Mouse (Mus musculus) CH12.LX (cell line): ENCODE measurements around the gene Slco4a1. TPM values are rescaled to one million over a fixed set of nuclear protein-coding genes. Genes with fewer than 3 reads are reported as not detected.

Experiments used
- DNase-seq: peaks from one replicate; pipeline ENCODE4 v3.0.0-alpha.2; 2013; ENCODE audit errors: extremely low read depth
- H3K27ac ChIP-seq: 2 replicates; pipeline ENCODE4 v1.5.1; 2012; ENCODE audit warnings: low read depth, mild to moderate bottlenecking, control low read depth, moderate library complexity; ENCODE audit not compliant: insufficient read depth
- H3K27me3 ChIP-seq: replicated peaks from 2 replicates; pipeline ENCODE3; 2012; ENCODE audit warnings: inconsistent platforms
- H3K36me3 ChIP-seq, 2 experiments: replicated peaks in 1 of 2; 2 replicates each; pipeline versions ENCODE3 to v1.6.1; 2012; ENCODE audit warnings: inconsistent platforms in 1 of 2, low read length in 1 of 2, mild to moderate bottlenecking in 1 of 2, mixed read lengths in 1 of 2, moderate library complexity in 1 of 2; ENCODE audit not compliant: control insufficient read depth in 1 of 2, insufficient read depth in 1 of 2
- H3K4me1 ChIP-seq, 2 experiments: 2 replicates each; pipeline ENCODE4 v1.6.1; 2012; ENCODE audit warnings: inconsistent platforms in 1 of 2, moderate library complexity in 1 of 2; ENCODE audit not compliant: insufficient read depth in 2 of 2, control insufficient read depth in 1 of 2
- H3K4me2 ChIP-seq: 2 replicates; pipeline ENCODE4 v1.6.1; 2012; ENCODE audit warnings: low read depth, mild to moderate bottlenecking, control low read depth; ENCODE audit not compliant: poor library complexity, insufficient read depth, severe bottlenecking
- H3K4me3 ChIP-seq, 3 experiments: fragments of 150-350 bp in 1 of 3; sonication (generic) in 1 of 3; replicated peaks in 1 of 3; 2 replicates each; pipeline versions ENCODE3 to v1.5.1; 2011 to 2012; ENCODE audit warnings: low read depth in 2 of 3, low read length in 2 of 3, mild to moderate bottlenecking in 2 of 3, moderate library complexity in 2 of 3, control low read depth in 1 of 3, improper control_type of control experiment in 1 of 3, inconsistent platforms in 1 of 3, mixed read lengths in 1 of 3; ENCODE audit not compliant: poor library complexity in 1 of 3
- H3K79me2 ChIP-seq: replicated peaks from 2 replicates; pipeline ENCODE4 v1.6.1; 2012; ENCODE audit warnings: mild to moderate bottlenecking, moderate library complexity; ENCODE audit not compliant: control insufficient read depth, poor library complexity, insufficient read depth, severe bottlenecking; ENCODE audit errors: extremely low read depth
- H3K9ac ChIP-seq: 2 replicates; pipeline ENCODE4 v1.6.1; 2012; ENCODE audit warnings: low read depth, mild to moderate bottlenecking, control low read depth, moderate library complexity; ENCODE audit not compliant: insufficient read depth
- H3K9me3 ChIP-seq: replicated peaks from 2 replicates; pipeline ENCODE3; 2012; ENCODE audit warnings: low read length, inconsistent platforms, mixed read lengths
- BHLHE40 ChIP-seq: IDR thresholded peaks from 2 replicates; pipeline ENCODE4 v1.6.1; 2011; ENCODE audit warnings: mild to moderate bottlenecking, low read depth, low read length, improper control_type of control experiment
- CHD2 ChIP-seq: IDR thresholded peaks from 2 replicates; pipeline ENCODE4 v1.6.1; 2011; ENCODE audit warnings: low read length, improper control_type of control experiment
- CTCF ChIP-seq, 2 experiments: IDR thresholded peaks in 1 of 2; conservative IDR thresholded peaks in 1 of 2; 2 replicates each; pipeline ENCODE4 v1.5.1; 2011 to 2012; ENCODE audit warnings: low read depth in 2 of 2, low read length in 2 of 2, improper control_type of control experiment in 1 of 2, inconsistent platforms in 1 of 2, mild to moderate bottlenecking in 1 of 2, moderate library complexity in 1 of 2
- E2F4 ChIP-seq: IDR thresholded peaks from 2 replicates; pipeline ENCODE4 v1.6.1; 2011; ENCODE audit warnings: low read depth, low read length, improper control_type of control experiment; ENCODE audit not compliant: insufficient replicate concordance
- EP300 ChIP-seq: IDR thresholded peaks from 2 replicates; pipeline ENCODE4 v1.6.1; 2011; ENCODE audit warnings: low read length, improper control_type of control experiment
- ETS1 ChIP-seq: conservative IDR thresholded peaks from 2 replicates; pipeline ENCODE4 v1.6.1; 2012; ENCODE audit warnings: low read depth, mild to moderate bottlenecking, inconsistent platforms, low read length, improper control_type of control experiment, moderate library complexity
- GABPA ChIP-seq: IDR thresholded peaks from 2 replicates; pipeline ENCODE4 v1.6.1; 2012; ENCODE audit warnings: low read depth, low read length, improper control_type of control experiment, inconsistent platforms; ENCODE audit not compliant: insufficient replicate concordance
- KAT2A ChIP-seq: IDR thresholded peaks from 2 replicates; pipeline ENCODE4 v1.6.1; 2012; ENCODE audit warnings: low read length, improper control_type of control experiment, inconsistent platforms; ENCODE audit not compliant: insufficient replicate concordance
- MAFK ChIP-seq: IDR thresholded peaks from 2 replicates; pipeline ENCODE4 v1.6.1; 2011; ENCODE audit warnings: low read length, improper control_type of control experiment; ENCODE audit not compliant: insufficient replicate concordance
- MAX ChIP-seq: IDR thresholded peaks from 2 replicates; pipeline ENCODE4 v1.6.1; 2011; ENCODE audit warnings: low read length, improper control_type of control experiment
- MAZ ChIP-seq: IDR thresholded peaks from 2 replicates; pipeline ENCODE4 v1.6.1; 2012; ENCODE audit warnings: low read depth, mild to moderate bottlenecking, inconsistent platforms, low read length, improper control_type of control experiment, moderate library complexity
- MEF2A ChIP-seq: IDR thresholded peaks from 2 replicates; pipeline ENCODE4 v1.6.1; 2014; ENCODE audit warnings: low read depth, mild to moderate bottlenecking, inconsistent platforms, low read length, improper control_type of control experiment, borderline replicate concordance
- PAX5 ChIP-seq: IDR thresholded peaks from 2 replicates; pipeline ENCODE4 v1.6.1; 2012; ENCODE audit warnings: low read length, inconsistent platforms, mixed read lengths
- SIN3A ChIP-seq: IDR thresholded peaks from 2 replicates; pipeline ENCODE4 v1.6.1; 2012; ENCODE audit warnings: low read length, improper control_type of control experiment, inconsistent platforms
- TBP ChIP-seq: conservative IDR thresholded peaks from 2 replicates; pipeline ENCODE4 v1.6.1; 2011; ENCODE audit warnings: low read depth, low read length, improper control_type of control experiment
- UBTF ChIP-seq: IDR thresholded peaks from 2 replicates; pipeline ENCODE4 v1.6.1; 2012; ENCODE audit warnings: low read depth, mild to moderate bottlenecking, inconsistent platforms, low read length, improper control_type of control experiment, moderate library complexity
- USF1 ChIP-seq: IDR thresholded peaks from 2 replicates; pipeline ENCODE4 v1.6.1; 2014; ENCODE audit warnings: low read depth, mild to moderate bottlenecking, inconsistent platforms, low read length, improper control_type of control experiment
- USF2 ChIP-seq: conservative IDR thresholded peaks from 2 replicates; pipeline ENCODE4 v1.6.1; 2011; ENCODE audit warnings: low read depth, low read length, improper control_type of control experiment
- ZC3H11A ChIP-seq: IDR thresholded peaks from 2 replicates; pipeline ENCODE4 v1.6.1; 2012; ENCODE audit warnings: low read depth, mild to moderate bottlenecking, inconsistent platforms, low read length, improper control_type of control experiment
- ZKSCAN1 ChIP-seq: IDR thresholded peaks from 2 replicates; pipeline ENCODE4 v1.6.1; 2012; ENCODE audit warnings: low read depth, inconsistent platforms, low read length, improper control_type of control experiment, borderline replicate concordance
- ZMIZ1 ChIP-seq: IDR thresholded peaks from 2 replicates; pipeline ENCODE4 v1.6.1; 2012; ENCODE audit warnings: low read depth, mild to moderate bottlenecking, inconsistent platforms, low read length, improper control_type of control experiment
- ZNF384 ChIP-seq: IDR thresholded peaks from 2 replicates; pipeline ENCODE4 v1.6.1; 2012; ENCODE audit warnings: low read depth, low read length, improper control_type of control experiment, inconsistent platforms
- dilution Hi-C: fragments of 300-500 bp; cut with MboI; formaldehyde crosslinking; loops from 2 replicates; pipeline ENCODE4 v1.14.3; 2020; ENCODE audit warnings: low sequenced_read_pairs; ENCODE audit not compliant: extremely low pct_unique_long_range_greater_than_20kb, extremely low pct_ligation_motif_present
- in situ Hi-C: fragments of 300-500 bp; cut with MboI; formaldehyde crosslinking; loops from 3 replicates; pipeline ENCODE4 v1.14.3; 2019; ENCODE audit warnings: low sequenced_read_pairs, low pct_ligation_motif_present, low pct_unique_long_range_greater_than_20kb, mixed read lengths
- polyA plus RNA-seq: library from polyadenylated mRNA; unstranded; fragments of >175 nt; gene quantifications from 2 replicates; pipeline ENCODE4 v1.2.1, GENCODE M21; 2012; ENCODE audit warnings: low read depth; ENCODE audit not compliant: insufficient read length
- total RNA-seq, 2 experiments: library from RNA; depleted of rRNA; stranded (reverse); fragments of 300-350 nt in 1 of 2; fragments of >200 nt in 1 of 2; gene quantifications; 2 replicates each; pipeline ENCODE4 v1.2.3; 2012 to 2014

Gene Slco4a1
- total and polyA plus RNA-seq, 3 experiments, result 1.9 to 5.4 (median 3.9) TPM

DNA sequence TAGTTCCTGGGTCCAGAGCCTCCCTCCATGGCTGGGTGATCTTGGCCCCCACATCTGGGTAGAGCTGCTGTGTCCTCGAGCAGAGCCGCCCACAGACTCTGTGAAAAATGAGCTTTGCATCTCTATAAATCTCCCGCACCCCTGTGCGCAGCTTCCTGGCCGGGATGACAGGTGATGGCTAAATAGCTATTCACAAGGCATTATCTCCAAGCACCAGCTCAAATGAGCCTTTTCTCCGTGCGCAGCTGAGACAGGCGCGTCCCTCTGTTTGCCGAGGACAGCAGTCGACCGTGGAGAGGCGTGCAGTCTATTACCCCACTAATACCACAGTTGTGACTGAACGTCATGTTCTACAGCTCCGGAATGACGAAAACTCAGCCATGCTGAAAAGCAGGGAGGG is 26.2 kb downstream of the Slco4a1 start:
- no peak for DNase-seq
- dilution Hi-C loops (no loop called here), in situ Hi-C loops (no loop called here)
- Histone ChIP-seq H3K27ac (no peak overlapping the region), H3K4me1 (peaks cover 16 to 28% of the 10 kb centered on the region in 2 experiments), H3K9ac (no peak overlapping the region), H3K27me3 (peaks cover 47% of the 10 kb centered on the region), H3K79me2 (no peaks in the 10 kb centered on the region), H3K4me2 (no peak overlapping the region), H3K4me3 (no peak overlapping the region), H3K36me3 (no peaks in the 10 kb centered on the region), H3K9me3 (no peaks in the 10 kb centered on the region)
- TF ChIP-seq ZNF384 (no peak), BHLHE40 (peak; percentile 78), TBP (no peak), KAT2A (no peak), ETS1 (peak; percentile 18; the same call in 1 of the 2 replicates), MAX (no peak)

GRCm38 (mm10) chr2:180484882-180485281 is 28.8 kb downstream of the Slco4a1 start:
- H3K4me3 ChIP-seq, result no peak overlapping the region
- no peak for DNase-seq
- TF ChIP-seq ZC3H11A (no peak), ETS1 (no peak), USF1 (no peak), MAZ (no peak), UBTF (no peak), USF2 (no peak), TBP (no peak), SIN3A (no peak), MEF2A (no peak), MAFK (no peak), GABPA (no peak), EP300 (no peak), KAT2A (no peak), PAX5 (no peak), ZMIZ1 (no peak), ZKSCAN1 (no peak), CTCF (conservative IDR thresholded peaks at IDR 0.05 in 1 of 2, IDR thresholded peaks at IDR 0.05 in 1 of 2; ENCODE audit: low read depth in 2 of 2, low read length in 2 of 2) (no peak), CHD2 (no peak), E2F4 (no peak)
- no peak overlapping the region for H3K9ac ChIP-seq
- H3K9me3 ChIP-seq, result no peaks in the 10 kb centered on the region
- no peaks in the 10 kb centered on the region for H3K36me3 ChIP-seq
- H3K4me2 ChIP-seq, result no peak overlapping the region
- peaks cover 0 to 8% of the 10 kb centered on the region in 2 experiments; a peak in 1 of 4 replicates for H3K4me1 ChIP-seq
- H3K27me3 ChIP-seq, result peaks cover 59% of the 10 kb centered on the region
- H3K79me2 ChIP-seq, result no peaks in the 10 kb centered on the region
- dilution Hi-C loops, result no loop called here
- in situ Hi-C loops, result no loop called here
- H3K27ac ChIP-seq, result no peak overlapping the region
